Mouse (Mus musculus): Measurements from ENCODE around the gene Flii.

The Flii gene

DNA sequence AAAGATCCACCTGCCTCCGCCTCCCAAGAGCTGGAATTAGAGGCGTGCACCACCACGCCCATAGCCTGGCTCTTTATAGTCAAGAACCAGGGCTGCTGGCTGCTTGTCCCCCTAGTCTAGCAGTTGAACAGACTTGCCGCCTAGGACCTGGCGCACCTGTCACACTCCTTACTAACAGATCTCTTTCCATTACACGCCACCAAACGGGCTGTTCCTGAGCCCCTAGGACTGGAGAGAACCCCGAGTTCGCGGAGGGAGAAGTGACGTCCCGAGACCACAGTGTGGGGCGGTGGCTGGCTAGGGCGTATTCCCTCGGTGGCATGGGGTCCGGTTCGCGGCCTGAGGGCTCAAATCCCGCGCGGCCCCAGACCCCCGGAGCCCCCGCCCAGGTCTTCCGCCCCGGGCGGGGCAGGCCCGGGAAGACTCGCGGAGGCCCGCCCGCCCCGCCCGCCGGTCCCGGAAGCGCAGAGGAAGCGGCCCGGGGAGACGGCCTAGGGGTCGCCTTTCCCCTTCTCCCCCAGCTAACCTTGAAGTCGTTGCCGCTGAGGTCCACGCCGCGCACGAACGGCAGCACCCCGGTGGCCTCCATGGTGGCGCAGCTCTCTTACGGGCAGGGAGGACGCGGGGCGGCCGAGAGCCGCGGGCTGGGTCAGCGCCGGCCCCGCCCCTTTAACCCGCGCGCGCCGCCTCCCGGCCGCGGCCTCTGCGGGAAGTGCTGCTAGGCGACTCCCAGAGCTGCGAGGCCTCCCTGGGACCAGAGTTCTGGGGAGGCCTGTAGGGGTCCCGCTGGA lies at the start of gene Flii:
Flii (minus strand) TSS at position 663 of the 791 bp plus-strand sequence.
- DNase-seq (ENCODE audit: low spot score in 2 of 2) = peak in 1 of 2 experiments; percentile 60

DNA sequence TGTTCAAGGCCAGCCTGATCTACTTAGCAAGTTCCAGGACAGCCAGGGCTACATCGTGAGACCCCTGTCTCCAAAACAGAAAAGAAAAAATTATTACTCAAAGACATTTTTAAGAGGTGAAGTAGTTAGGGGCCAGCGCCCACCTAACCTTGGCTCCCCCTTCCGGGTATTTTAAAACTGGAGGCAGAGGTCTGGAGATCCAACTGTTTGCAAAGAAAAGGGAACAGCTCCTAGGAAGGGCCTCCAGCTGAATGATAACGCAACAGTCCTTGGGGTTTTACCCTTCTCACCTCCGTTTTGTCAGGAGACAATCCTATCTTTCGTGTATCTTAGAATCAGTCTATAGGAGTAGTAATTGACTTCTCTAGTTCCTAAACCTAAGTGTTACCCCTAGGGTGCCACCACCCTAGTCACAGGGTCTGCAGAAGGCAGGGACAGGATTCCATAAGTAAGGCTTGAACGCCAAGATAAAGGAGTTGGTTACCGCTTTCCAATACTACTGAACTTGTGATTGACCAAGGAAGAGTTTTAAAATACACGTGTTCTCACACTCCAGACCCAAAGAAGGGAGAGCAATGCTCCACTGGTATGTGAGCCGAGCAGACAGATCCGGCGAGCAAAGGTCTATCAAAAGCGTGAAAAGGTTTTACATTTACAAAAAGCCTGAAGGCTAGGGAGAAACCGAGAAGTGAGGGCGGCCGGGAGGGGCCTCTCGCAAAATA lies 49.2 kb upstream of the Flii start:
- DNase-seq (ENCODE audit: low spot score in 2 of 2) = no peak

DNA sequence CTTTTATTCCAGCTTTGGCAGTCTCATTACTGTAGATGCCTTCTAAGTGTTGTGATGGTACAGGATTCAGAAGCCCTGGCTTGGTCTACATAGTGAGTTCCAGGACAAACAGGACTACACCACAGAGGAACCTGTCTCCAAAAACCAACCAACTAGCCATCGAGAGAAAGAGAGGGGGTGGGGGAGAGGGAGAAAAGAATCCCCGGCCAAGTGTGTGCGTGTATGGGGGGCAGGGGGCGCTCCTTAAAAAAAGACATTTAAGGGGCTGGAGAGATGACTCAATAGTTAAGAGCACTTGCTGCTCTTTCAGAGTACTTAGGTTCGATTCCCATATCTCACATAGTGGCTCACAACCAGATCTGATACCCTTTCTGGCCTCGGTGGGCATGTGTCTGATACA lies 48.5 kb upstream of the Flii start:
- DNase-seq (ENCODE audit: low spot score in 2 of 2) = no peak

DNA sequence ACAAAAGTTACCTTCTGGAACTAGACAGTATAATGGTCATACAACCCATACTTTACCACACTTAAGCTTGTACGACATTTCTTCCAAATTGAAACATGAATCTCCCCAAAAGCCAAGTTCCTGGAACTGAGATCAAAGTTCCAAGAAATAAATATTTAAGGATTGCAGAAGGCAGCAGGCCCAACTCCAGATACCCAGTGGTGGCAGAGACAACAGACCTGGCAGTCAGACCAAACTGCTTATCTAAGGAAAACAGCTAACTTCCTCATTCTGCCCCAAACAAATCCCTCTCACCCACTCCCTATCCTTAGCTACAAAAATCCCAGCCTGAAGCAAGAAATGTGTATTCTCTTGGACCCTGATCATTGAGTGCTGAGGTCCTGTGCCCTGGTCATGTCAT lies 47.8 kb upstream of the Flii start:
- DNase-seq (ENCODE audit: low spot score in 2 of 2) = no peak

DNA sequence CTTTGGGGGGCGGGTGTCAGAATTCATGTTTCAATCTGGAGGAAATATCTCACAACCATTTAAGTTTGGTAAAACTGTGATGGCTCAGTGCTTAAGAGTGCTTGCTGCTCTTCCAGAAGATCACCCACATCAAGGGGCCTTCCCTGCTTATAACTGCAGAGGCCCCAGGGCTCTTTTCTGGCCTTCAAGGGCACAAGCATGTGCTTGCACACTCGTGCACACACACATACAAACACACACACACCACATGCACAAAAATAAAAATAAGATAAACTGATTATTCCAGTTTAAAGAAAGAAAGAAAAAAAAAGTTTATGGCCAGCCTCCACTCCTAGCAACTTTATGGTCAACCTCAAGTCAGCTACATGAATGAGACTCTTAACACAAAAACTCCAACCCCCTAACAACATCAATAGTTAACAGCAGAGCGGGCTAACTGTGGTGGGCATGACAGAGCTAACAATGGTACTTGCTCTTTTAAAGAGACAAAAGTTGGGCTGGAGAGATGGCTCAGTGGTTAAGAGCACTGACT lies 47.2 kb upstream of the Flii start:
- no peak for DNase-seq (ENCODE audit: low spot score in 2 of 2)

DNA sequence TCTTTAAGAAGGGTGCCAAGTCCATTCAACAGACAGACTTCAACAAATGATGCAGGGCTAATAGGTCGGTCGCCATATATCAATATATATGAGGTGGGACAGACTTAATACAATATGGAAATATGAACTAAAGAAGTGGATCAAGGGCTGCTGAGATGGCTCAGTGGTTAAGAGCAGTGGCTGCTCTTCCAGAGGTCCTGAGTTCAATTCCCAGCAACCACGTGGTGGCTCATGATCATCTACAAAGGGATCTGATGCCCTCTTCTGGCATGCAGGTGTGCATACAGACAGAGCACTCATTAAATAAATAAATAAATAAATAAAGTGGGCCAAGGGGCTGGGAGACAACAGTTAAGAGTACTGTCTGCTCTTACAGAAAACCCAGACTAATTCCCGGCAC lies 45.1 kb upstream of the Flii start:
- DNase-seq (ENCODE audit: low spot score in 2 of 2) = no peak

DNA sequence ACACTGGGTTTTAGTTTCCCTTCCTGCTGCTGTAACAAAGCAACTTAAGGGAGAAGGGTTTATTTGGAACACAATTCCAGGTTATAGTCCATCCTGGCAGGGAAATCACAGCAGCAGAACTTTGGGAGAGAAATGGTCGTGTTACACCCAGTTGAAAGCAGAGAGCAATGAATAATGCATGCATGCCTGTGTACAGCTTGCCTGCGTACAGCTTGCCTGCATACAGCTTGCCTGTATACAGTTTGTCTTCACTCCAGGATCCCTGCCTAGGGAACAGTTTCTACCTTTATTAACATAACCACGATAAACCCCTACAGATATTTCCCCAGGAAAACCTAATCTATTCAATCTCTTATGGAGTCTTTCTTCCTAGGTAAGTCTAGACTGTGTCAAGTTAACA lies 43.7 kb upstream of the Flii start:
- no peak for DNase-seq (ENCODE audit: low spot score in 2 of 2)

DNA sequence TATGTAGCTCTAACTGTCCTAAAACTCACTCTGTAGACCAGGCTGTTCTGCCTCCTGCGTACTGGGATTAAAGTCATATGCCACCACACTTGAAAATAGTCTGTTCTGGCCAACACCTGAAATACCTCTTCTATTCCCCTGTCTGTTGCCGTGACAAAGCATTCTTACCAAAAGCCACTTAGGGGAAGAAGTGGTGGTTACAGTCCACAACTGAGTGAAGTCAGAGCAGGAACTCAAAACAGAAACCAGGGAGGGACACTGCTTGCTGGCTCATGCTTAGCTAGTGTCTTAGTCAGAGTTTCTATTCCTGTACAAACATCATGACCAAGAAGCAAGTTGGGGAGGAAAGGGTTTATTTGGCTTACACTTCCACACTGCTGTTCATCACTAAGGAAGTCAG lies 42.3 kb upstream of the Flii start:
- no peak for DNase-seq (ENCODE audit: low spot score in 2 of 2)

DNA sequence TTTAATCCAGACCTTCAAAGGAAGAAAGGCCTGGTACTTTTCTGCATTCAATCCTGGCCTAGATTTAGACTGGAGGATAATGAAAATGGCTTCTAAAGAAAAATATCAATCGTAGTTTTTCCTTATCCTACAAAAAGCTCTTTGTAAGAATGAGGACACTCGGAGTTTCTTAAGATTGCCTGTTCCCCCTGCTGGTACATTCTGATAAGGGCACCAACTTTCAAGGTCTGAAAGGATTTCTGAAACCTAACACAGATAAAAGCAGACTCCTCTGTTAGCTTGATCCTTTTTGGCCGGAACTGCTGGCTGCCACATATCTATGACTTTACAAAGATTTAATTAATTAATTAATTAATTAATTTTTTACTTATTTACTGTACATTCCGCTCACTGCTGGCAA lies 39.9 kb upstream of the Flii start:
- DNase-seq (ENCODE audit: low spot score in 2 of 2) = no peak

DNA sequence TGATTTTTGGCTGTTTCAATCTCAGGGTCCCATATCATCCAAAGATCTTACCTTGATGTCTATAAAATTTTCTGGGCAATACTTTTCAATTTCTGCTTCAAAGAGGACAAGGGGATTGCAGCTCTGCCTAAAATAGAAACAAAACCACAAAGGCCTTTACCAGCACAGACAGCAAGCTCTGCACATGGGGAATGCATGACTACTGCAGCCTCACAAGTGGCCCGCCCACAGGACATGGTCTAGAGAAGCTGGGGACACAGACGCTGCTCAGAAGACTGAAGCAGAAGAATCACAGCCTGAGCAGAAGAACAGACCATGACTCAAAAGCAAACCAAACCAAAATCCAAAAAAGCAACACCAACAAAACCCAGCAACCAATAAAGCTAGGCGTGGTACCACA lies 34.6 kb upstream of the Flii start:
- DNase-seq (ENCODE audit: low spot score in 2 of 2) = no peak

DNA sequence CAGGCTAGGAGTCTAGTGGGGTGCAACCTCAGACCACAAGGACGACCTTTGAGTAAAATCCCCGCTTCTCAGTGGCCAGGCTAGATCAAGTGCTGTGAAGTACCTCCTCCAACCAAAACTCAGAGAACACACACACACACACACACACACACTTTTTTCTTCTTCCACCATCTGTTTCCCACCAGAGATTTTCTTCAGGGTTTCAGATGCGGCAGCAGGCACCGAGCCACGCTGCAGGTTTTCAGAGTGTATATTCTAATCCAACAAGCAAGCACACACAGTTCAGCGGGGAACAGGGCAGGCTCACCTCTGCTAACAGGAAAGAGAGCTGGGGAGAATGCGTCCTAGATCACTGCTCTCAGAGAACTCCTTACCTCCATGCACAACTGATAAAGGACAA lies 28.5 kb upstream of the Flii start:
- no peak for DNase-seq (ENCODE audit: low spot score in 2 of 2)

DNA sequence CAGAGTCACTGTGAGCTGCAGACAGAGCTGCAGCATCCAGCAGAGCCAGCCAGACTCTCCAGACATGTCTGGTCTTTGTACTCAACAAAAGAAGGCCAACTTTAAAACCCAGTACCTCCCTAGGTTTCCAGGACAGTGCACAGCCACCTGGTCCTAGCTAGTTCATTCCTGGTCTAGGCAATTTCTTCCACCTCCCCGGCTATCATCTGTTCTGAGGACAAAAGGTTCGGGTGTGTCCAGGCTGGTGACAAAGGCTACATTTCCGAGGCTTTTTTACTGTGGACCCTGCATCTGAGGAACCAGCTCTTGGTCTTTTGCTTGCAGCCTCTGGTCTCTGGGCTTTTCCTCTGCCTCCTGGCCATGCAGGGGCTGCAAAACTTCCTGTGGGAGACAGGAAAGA lies 13.3 kb upstream of the Flii start:
- DNase-seq (ENCODE audit: low spot score in 2 of 2) = no peak

DNA sequence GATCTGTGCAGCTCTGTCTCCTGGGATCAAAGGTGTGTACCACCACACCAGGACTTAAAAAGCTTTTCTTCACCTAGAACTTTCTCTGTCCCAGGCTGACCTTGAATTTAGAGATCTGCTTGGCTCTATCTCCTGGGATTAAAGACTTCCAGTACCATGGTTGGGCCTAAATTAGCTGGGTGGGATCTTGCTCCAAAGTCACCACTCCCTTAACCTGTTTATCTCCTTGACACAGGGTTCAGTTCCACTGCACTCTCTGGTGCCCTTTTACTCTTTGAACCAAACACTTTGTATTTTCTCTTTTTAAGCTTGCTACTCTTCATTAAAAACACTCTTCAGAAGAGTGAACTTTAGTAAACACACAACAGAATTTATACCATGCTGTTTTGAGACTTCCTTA lies 10.4 kb upstream of the Flii start:
- DNase-seq (ENCODE audit: low spot score in 2 of 2) = no peak

DNA sequence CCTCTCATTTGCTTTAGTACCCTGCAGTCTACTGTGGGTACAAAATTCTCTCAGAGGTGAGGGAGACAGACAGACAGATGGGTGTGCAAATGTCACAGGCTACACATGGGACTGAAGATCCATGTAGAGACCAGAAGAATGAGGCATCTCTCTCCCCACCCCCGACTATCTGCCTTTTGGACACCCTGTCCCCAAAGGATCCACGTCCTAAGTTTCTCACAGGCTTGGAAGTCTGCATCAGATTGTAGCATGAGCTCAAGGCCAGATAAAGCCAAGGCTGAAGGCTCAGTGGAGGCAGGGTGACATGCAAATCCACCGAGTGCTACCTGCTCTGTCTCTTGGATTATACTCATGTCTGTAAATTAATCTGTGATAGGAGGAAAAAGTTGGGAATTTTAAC lies 9.4 kb upstream of the Flii start:
- DNase-seq (ENCODE audit: low spot score in 2 of 2) = no peak

DNA sequence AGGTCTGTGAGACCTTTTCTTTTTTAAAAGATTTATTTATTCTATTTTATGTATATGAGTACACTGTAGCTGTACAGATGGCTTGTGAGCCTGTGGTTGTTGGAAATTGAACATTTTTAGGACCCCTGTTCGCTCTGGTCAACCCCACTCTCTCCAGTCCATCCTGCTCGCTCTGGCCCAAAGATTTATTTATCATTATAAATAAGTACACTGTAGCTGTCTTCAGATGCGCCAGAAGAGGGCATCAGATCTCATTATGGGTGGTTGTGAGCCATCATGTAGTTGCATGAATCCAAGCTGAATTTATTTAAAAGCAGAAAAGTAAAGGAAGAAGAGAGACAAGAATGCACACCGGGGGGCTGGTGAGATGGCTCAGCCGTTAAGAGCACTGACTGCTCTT lies 8.1 kb upstream of the Flii start:
- no peak for DNase-seq (ENCODE audit: low spot score in 2 of 2)

DNA sequence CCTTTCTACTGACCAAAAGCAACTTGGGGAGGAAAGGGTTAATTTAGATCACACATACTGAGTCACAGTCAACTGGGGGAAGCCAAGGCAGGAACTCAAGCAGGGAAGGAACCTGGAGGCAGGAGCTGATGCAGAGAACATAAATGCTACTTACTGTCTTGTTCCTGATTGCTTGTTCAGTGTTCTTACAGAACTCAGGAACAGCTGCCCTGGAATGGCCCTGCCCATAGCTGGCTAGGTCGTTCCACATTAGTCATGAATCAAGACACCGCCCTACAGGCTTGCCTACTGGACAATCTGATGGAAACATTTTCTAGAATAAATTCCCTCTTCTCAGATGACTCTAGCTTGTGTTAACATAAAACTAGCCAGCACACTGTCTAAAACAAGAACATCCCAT lies 7.1 kb upstream of the Flii start:
- DNase-seq (ENCODE audit: low spot score in 2 of 2) = no peak

DNA sequence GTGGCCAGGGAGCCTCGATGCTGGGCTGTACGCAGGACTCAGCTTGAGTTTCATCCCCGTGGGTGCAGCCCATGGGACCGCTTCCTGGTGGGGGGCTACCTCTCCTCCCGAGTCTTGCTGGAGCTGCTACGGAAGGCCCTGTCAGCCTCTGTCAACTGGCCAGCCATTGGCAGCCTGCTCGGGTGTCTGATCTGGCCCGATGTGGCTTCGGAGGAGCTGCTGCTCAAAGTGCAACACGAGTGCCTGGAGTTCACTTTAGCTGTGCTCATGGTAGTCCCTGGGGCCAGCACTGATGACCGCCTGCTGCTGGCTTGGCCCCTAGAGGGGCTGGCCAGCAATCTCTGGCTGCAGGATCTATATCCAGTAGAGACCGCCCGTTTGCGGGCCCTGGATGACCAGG lies 4.2 kb upstream of the Flii start:
- DNase-seq (ENCODE audit: low spot score in 2 of 2) = no peak

DNA sequence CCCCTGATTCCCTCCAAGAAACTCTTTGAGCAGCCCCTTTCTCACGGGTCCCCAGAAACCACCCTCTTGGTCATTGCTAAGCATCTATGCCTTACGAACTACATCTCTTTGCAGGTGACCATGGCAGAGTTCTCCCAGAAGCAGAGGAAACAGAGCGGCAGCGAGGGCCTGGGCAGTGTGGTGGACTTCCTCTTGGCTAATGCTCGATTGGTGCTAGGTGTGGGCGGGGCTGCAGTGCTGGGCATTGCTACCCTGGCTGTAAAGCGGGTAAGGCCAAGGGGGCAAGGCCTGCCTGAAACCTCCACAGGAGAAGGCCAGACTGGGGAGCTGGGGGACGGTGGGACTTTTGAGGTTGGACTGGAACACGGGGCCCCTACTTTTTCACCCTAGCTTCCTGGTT lies 3.1 kb upstream of the Flii start:
- DNase-seq (ENCODE audit: low spot score in 2 of 2) = no peak

DNA sequence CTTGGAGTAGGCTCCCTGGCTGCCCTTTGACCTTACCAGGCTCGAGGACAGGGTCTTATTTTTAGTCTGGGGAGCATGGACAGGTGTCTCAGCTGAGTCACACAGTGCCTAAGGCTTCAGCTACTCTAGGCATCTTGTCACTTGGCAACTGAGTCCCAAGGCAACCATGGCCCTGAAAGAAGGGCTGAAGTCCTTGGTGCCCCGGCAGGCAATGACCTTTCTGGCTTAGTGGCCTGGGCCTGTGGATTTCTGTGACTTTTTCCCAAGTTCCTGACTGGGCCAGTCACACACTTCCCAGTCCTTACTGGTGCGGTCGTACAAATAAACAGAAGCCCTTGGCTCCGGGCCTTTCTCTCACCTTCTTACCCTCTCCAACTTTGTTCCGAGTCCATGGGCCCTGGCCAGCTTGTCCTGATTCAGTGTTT lies 2.2 kb upstream of the Flii start:
- DNase-seq (ENCODE audit: low spot score in 2 of 2) = no peak

DNA sequence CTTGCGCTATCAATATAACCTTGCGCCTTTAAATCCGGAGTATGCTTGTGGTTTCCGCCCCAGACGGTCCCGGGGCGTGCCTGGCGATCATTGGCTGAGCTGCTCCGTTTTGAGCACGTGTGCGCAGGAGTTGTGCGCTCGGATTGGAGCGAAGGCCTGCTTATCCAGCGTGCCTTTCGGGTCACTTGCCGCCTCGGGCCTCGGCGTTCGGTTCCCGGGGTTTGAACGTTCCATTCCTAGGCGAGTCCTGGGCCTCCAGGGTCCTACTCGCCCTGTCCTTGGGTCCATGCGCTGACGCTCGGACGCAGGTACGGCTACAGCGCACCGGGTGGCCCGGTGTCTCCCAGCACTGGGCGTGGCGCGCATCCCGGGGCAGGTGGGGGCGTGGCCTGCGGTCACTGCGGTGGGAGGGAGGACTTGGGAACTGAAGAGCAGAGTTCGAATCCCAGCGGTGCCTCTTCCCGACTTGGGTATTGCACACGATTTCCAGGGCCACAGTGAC lies 1.2 kb upstream of the Flii start, which contains the start of gene Mief2:
Mief2 (plus strand) TSS at position 139 of the 502 bp plus-strand sequence.
- DNase-seq (ENCODE audit: low spot score in 2 of 2) = peak; percentile 91

DNA sequence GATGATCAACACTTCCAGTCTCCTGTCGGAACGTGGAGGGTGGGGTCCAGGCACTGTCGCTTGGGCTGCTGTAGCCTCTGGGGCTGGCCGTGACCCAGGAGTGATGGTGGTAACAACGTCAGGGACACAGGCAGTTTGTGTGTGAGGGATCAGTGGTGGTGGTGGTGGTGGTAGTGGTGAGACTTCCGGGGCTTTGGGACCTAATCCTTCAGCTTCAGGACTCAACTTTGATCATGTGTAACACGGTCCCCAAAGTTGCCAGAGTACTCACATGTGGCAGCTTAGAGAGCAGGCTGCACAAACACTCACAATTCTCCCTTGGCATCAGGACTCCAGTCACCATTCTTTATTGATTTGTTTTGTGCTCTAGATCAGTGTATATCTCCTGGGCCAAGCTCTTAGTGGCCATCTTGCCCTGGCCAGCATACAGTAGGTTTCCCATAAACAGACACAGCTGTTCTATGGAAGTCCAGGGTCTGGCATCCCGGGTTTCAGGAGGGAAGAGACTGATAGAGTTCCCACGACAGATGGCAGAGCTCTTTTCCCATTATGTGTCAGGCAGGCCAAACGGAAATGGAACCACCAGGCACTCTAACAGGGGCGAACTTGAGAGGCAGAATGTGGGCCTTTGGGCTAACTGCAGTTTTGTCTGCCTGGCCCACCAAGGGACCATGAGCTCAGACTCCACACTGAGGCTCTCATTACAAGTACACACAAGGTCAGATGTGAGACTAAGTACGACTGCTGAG lies 503 bp upstream of the Flii start:
- no peak for DNase-seq (ENCODE audit: low spot score in 2 of 2)

DNA sequence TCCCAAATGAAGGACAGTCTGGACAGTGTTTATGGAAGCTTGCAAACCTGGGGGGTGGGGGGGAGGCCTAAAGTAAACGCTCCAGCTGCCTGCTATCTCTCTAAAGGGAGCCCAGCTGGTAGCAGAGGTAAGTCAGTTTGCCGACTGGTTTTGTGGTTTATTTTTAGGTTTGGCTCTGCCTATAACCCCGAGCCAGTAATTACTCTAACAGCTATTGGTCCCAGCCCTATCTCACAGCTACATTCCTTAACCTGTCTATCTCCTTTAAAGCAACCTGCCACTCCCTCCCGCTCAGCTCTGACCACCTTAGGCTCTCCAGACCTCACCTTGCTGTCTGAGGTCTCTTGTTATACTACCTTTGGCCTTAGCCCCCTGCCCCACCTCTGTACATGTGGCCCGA lies 7.8 kb downstream of the Flii start:
- no peak for DNase-seq (ENCODE audit: low spot score in 2 of 2)

Measured in frontal cortex, postnatal 14 days (tissue).